Mouse (Mus musculus) G1E (cell line): ENCODE data around the gene Cplx2.

ENCODE experiments used
- CTCF ChIP-seq: IDR thresholded peaks from 2 replicates; pipeline ENCODE4 v1.5.1; 2012; ENCODE audit warnings: low read depth, low read length, inconsistent platforms, mixed read lengths
- GATA1 ChIP-seq: IDR thresholded peaks from 2 replicates; pipeline ENCODE4 v1.6.1; 2012; ENCODE audit warnings: borderline replicate concordance, low read length, inconsistent platforms, mixed read lengths
- POLR2AphosphoS5 ChIP-seq: IDR thresholded peaks from 2 replicates; pipeline ENCODE4 v1.6.1; 2012; ENCODE audit warnings: low read depth, low read length, inconsistent platforms; ENCODE audit not compliant: insufficient replicate concordance
- TAL1 ChIP-seq: conservative IDR thresholded peaks from 2 replicates; pipeline ENCODE4 v1.6.1; 2012; ENCODE audit warnings: low read depth, low read length, inconsistent platforms, mixed read lengths

- TF ChIP-seq CTCF (no peak), GATA1 (no peak), TAL1 (no peak), POLR2AphosphoS5 (no peak)
Observed at GRCm38 (mm10) chr13:54403224-54404070, 32.3 kb downstream of the Cplx2 start.
